Mouse (Mus musculus) embryonic facial prominence, embryonic 11.5 days (tissue): ENCODE data around the gene Auh. TPM values are rescaled to one million over a fixed set of nuclear protein-coding genes. Genes with fewer than 3 reads are reported as not detected.

Source experiments
- ATAC-seq: fragments of 200-750 bp; cut with Nextera tagmentation; replicated peaks from 2 replicates; pipeline ENCODE4 v1.8.0; 2017; ENCODE audit warnings: low read depth; ENCODE audit not compliant: insufficient number of reproducible peaks, low FRiP score, low TSS enrichment
- DNase-seq: peaks from one replicate; pipeline ENCODE4 v3.0.0-alpha.2; 2015; ENCODE audit warnings: low spot score
- H3K27ac ChIP-seq: fragments of 300-500 bp; sonication (generic); replicated peaks from 2 replicates; pipeline ENCODE4 v1.5.1; 2014; ENCODE audit warnings: mild to moderate bottlenecking, low read depth, low read length, control low read depth
- H3K27me3 ChIP-seq: fragments of 300-500 bp; sonication (generic); 2 replicates; pipeline ENCODE4 v1.6.1; 2014; ENCODE audit warnings: mild to moderate bottlenecking, low read length, moderate library complexity, mixed read lengths; ENCODE audit not compliant: control insufficient read depth, insufficient read depth
- H3K36me3 ChIP-seq: fragments of 300-500 bp; sonication (generic); replicated peaks from 2 replicates; pipeline ENCODE4 v1.6.1; 2014; ENCODE audit warnings: low read depth, mild to moderate bottlenecking, low read length, moderate library complexity, mixed read lengths; ENCODE audit not compliant: control insufficient read depth, insufficient read depth
- H3K4me1 ChIP-seq: fragments of 300-500 bp; sonication (generic); 2 replicates; pipeline ENCODE4 v1.6.1; 2014; ENCODE audit warnings: low read length, mixed read lengths; ENCODE audit not compliant: control insufficient read depth, insufficient read depth
- H3K4me2 ChIP-seq: fragments of 300-500 bp; sonication (generic); 2 replicates; pipeline ENCODE4 v1.6.1; 2014; ENCODE audit warnings: low read depth, mild to moderate bottlenecking, control low read depth, low read length, moderate library complexity
- H3K4me3 ChIP-seq: fragments of 300-500 bp; sonication (generic); 2 replicates; pipeline ENCODE4 v1.5.1; 2014; ENCODE audit warnings: low read depth, low read length, control low read depth
- H3K9ac ChIP-seq: fragments of 300-500 bp; sonication (generic); replicated peaks from 2 replicates; pipeline ENCODE4 v1.6.1; 2014; ENCODE audit warnings: mild to moderate bottlenecking, control low read depth, low read length
- H3K9me3 ChIP-seq: fragments of 300-500 bp; sonication (generic); replicated peaks from 2 replicates; pipeline ENCODE4 v1.6.1; 2016; ENCODE audit warnings: mild to moderate bottlenecking, low read length, inconsistent platforms, mixed read lengths; ENCODE audit not compliant: control insufficient read depth
- WGBS: fragments of 180-500 bp; shearing (Covaris S2); extraction: QIAGEN DNeasy Blood & Tissue Kit; methylation state at CpG from one replicate; pipeline ENCODE4 v1.1.7; 2014; 5-methylcytosine and 5-hydroxymethylcytosine counted together
- polyA plus RNA-seq: library from polyadenylated mRNA; unstranded; fragments of >200 nt; fragmentation: Nextera tagmentation; extraction: Ambion mirVana; gene quantifications from 2 replicates; pipeline ENCODE4 v1.2.1, GENCODE M21; 2014

Auh gene
- polyA plus RNA-seq, 1 experiment from 2014 or later = 33.1 TPM

DNA sequence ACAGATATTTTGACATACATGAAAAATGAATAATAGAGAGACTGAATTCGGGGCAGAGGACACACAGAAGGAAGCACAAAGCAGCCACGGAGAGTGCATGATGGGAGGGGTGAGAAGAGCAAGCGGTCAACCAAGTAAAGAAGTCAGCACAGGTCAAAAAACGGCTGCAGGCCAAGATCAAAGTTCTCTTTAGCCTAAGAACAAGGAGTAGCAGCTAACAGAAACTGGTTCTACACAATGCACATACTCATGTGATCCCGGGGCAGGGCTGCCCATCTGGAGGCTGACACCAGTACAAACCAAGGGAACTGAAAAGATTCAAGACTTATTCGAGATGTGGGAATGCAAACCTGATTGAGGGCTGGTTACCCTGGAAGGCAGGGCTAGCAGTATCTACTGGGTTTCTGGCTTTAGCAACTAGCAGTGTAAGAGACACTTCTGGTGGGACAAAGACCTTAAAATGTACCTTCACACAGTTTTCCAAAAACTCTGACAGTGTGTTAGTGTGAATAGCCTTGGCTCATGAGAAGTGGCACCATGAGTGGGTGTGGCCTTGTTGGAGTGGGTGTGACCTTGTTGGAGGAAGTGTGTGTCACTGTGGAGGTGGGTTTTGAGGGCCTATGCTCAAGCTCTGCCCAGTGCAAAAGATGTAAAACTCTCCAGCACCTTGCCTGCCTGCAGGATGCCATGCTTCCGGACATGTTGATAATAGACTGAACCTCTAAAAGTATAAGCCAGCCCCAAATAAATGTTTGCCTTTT, 8.2 kb downstream of the Auh start:
- ATAC-seq = no peak
- Histone ChIP-seq H3K9ac (no peak overlapping the region), H3K36me3 (no peaks in the 10 kb centered on the region), H3K4me1 (no peaks in the 10 kb centered on the region), H3K4me2 (no peak overlapping the region), H3K27me3 (no peaks in the 10 kb centered on the region), H3K4me3 (no peak overlapping the region), H3K27ac (no peak overlapping the region), H3K9me3 (no peaks in the 10 kb centered on the region)
- DNase-seq = no peak
- WGBS = 73% methylated on average over 7 of the region's 7 CpGs

GRCm38 (mm10) chr13:52919790-52920352, 9.6 kb downstream of the Auh start:
- no peaks in the 10 kb centered on the region for H3K36me3 ChIP-seq
- no peak for ATAC-seq
- H3K9ac ChIP-seq = no peak overlapping the region
- DNase-seq = no peak
- no peaks in the 10 kb centered on the region for H3K9me3 ChIP-seq
- WGBS = 76% methylated on average over 10 of the region's 10 CpGs
- no peak overlapping the region for H3K27ac ChIP-seq
- no peak overlapping the region for H3K4me2 ChIP-seq
- no peaks in the 10 kb centered on the region for H3K27me3 ChIP-seq
- no peaks in the 10 kb centered on the region for H3K4me1 ChIP-seq
- H3K4me3 ChIP-seq = no peak overlapping the region

GRCm38 (mm10) chr13:52918333-52918732, 11.1 kb downstream of the Auh start:
- DNase-seq (no peak), ATAC-seq (no peak)
- H3K27ac ChIP-seq = no peak overlapping the region
- no peak overlapping the region for H3K9ac ChIP-seq
- H3K4me2 ChIP-seq = no peak overlapping the region
- no peak overlapping the region for H3K4me3 ChIP-seq
- no peaks in the 10 kb centered on the region for H3K36me3 ChIP-seq
- H3K9me3 ChIP-seq = no peaks in the 10 kb centered on the region
- WGBS = 87% methylated on average over 5 of the region's 5 CpGs
- H3K27me3 ChIP-seq = no peaks in the 10 kb centered on the region
- H3K4me1 ChIP-seq = no peaks in the 10 kb centered on the region

DNA sequence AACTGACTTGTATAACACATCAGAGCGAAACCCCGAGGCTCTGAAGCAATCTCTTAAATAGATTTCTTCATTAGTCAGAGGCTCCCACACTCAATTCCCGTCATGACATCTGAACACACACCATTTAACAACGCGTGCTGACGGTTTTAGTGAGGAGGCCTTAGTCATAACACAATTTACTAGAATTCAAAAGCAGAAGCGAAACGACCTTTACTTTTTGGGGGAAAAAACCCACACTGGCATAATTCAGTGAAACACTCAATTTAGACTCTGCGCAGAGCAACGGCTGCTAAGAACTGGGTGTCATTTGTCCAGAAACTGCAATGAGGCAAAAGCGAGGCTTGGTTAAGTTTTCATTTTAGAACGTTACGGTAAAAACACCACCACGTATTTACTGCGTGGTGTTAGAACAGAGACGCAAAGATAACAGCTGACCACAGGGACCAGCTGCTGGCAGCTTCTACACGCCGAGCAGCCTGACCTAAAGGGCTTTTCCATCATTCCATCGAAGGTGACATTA, 14.8 kb downstream of the Auh start:
- H3K27ac ChIP-seq = no peak overlapping the region
- no peak for ATAC-seq
- no peak for DNase-seq
- H3K9ac ChIP-seq = no peak overlapping the region
- H3K9me3 ChIP-seq = no peaks in the 10 kb centered on the region
- H3K36me3 ChIP-seq = no peaks in the 10 kb centered on the region
- H3K27me3 ChIP-seq = no peaks in the 10 kb centered on the region
- no peak overlapping the region for H3K4me3 ChIP-seq
- 83% methylated on average over 19 of the region's 19 CpGs for WGBS
- no peaks in the 10 kb centered on the region for H3K4me1 ChIP-seq
- H3K4me2 ChIP-seq = no peak overlapping the region

DNA sequence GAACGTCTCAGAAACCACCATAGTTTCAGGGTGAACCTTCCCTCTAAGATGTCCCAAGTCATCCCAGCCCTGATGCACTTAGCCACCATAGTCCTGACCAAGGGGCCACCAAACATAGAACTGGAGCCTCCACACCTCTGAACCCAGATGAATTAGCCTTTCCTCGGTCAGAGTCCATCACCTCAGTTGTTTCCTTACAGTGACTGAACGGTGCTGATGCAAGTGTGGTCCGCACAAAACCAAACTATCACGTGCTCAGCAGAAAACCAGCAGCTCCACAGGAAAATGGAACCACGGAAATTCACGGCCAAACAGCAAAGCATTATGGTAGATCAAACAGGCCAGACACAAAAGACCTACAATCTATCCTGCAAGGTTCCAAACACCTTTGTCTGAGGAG, 15.6 kb downstream of the Auh start:
- Histone ChIP-seq H3K9me3 (no peaks in the 10 kb centered on the region), H3K9ac (no peak overlapping the region), H3K4me2 (no peak overlapping the region), H3K27me3 (no peaks in the 10 kb centered on the region), H3K4me1 (no peaks in the 10 kb centered on the region), H3K4me3 (no peak overlapping the region), H3K27ac (no peak overlapping the region), H3K36me3 (no peaks in the 10 kb centered on the region)
- WGBS = 89% methylated on average over 7 of the region's 7 CpGs
- no peak for ATAC-seq
- DNase-seq = no peak

- 71% methylated on average over 8 of the region's 8 CpGs for WGBS
- H3K4me2 ChIP-seq = no peak overlapping the region
- no peaks in the 10 kb centered on the region for H3K4me1 ChIP-seq
- no peak overlapping the region for H3K9ac ChIP-seq
- ATAC-seq (no peak), DNase-seq (no peak)
- no peaks in the 10 kb centered on the region for H3K27me3 ChIP-seq
- no peaks in the 10 kb centered on the region for H3K36me3 ChIP-seq
- H3K4me3 ChIP-seq = no peak overlapping the region
- no peak overlapping the region for H3K27ac ChIP-seq
- H3K9me3 ChIP-seq = no peaks in the 10 kb centered on the region
These were observed 17.0 kb downstream of the Auh start for GRCm38 (mm10) chr13:52912495-52912894.

DNA sequence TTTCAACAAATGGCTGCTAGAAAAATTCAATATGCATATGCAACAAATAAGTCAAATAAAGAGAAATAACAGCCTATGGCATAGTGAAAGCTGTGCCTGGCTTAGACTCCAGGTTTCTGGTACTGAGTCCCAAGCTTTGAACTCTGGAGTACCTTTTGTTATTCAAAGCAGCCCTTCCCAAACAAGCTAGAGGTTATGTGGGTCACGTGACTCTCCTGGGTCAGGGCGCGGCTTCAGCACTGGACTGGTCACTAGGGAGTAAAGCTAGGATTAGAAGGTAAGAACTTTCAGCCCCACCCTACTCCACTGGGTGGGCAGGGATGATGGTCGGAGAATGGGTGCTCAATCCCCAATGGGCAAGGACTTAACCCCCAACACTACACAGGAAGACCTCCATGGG, 18.2 kb downstream of the Auh start:
- Histone ChIP-seq H3K9me3 (no peaks in the 10 kb centered on the region), H3K4me3 (no peak overlapping the region), H3K36me3 (no peaks in the 10 kb centered on the region), H3K4me1 (no peaks in the 10 kb centered on the region), H3K9ac (no peak overlapping the region), H3K4me2 (no peak overlapping the region), H3K27ac (no peak overlapping the region), H3K27me3 (no peaks in the 10 kb centered on the region)
- no peak for ATAC-seq
- 65% methylated on average over 4 of the region's 4 CpGs for WGBS
- no peak for DNase-seq

DNA sequence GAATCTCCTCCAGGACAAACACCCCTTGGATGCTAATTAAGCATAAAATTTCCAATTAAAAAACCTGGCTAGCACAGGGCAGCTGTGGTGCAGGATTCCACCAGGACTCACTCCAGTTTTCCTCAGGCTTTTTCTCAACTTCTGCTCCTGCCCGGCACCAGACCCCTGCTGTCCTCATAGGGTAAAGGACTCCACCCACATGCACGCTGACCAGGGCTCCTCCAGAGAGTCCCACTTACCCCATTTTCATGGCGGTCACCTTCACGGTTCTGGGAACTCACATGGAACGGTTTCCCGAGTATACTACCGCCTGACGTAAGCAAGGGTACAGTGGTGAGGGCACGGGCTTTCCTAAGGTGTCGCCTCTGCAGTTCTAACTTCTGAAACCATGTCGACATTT, 23.2 kb downstream of the Auh start:
- ATAC-seq (no peak), DNase-seq (no peak)
- no peak overlapping the region for H3K27ac ChIP-seq
- no peaks in the 10 kb centered on the region for H3K36me3 ChIP-seq
- H3K4me1 ChIP-seq = no peaks in the 10 kb centered on the region; the same call in 1 of the 2 replicates
- H3K4me3 ChIP-seq = no peak overlapping the region
- WGBS = 85% methylated on average over 11 of the region's 11 CpGs
- H3K9me3 ChIP-seq = no peaks in the 10 kb centered on the region
- no peak overlapping the region for H3K9ac ChIP-seq
- H3K4me2 ChIP-seq = no peak overlapping the region
- H3K27me3 ChIP-seq = no peaks in the 10 kb centered on the region
